Mouse (Mus musculus): ENCODE data around the gene Tipin.

DNA sequence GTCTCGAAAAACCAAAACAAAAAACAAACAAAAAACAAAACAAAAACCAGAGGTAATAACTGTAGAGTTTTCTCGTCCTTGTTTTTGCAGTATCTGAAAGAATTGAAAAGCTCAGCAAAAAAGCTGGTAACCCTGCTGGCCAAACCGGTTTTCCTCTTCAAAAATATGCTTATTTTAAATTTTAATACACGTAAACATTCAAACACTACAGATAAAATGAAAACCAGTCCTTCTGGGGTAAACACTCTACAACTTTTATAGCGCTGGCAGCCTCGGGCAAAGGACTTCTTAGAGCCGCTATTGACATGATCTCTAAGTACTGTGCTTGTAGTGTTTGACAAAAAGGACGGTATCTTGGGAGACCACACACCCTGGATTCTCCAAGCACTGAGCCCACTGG lies 60.3 kb downstream of the Tipin start:
- TF ChIP-seq CTCF (IDR thresholded peaks at IDR 0.05; ENCODE audit: control insufficient read depth, insufficient read depth, insufficient read length) (no peak), MAX (IDR thresholded peaks at IDR 0.05) (no peak), USF1 (IDR thresholded peaks at IDR 0.05; ENCODE audit: low read depth) (no peak), FOSL1 (IDR thresholded peaks at IDR 0.05; ENCODE audit: insufficient read depth, low read length, poor library complexity, severe bottlenecking) (no peak)
